In genomic region chr1:121390855-121391254, GRCm38 (mm10) we compare ENCODE assay signal across 25 mouse cellular contexts. TPM values are rescaled to one million over a fixed set of nuclear protein-coding genes. Genes with fewer than 3 reads are reported as not detected.
DNase-seq lines count a peak whose midpoint lies in the region; ATAC-seq and TF ChIP-seq lines count a peak whose summit lies in the region.
"Had no signal": no experiment of that assay in that cellular context is flagged by ENCODE, and none has a peak within 500 bp of the region (broad histone marks: within the 10 kb centered on the region; RNA-seq: fewer than 3 reads in every experiment).

No protein-coding gene starts in this region.

- DNase-seq in forebrain, embryonic 10.5 days (ENCODE audit: extremely low spot score, low spot score): no peak
- DNase-seq in liver, adult 2 months (ENCODE audit: extremely low read depth, low read depth, low spot score): peak; percentile 61
- no peak for DNase-seq in liver, postnatal 0 days
- no peak for DNase-seq in lung, postnatal 0 days (ENCODE audit: low spot score)
- DNase-seq: adrenal gland, postnatal 10 days; cerebellum, adult 2 months; cerebellum, postnatal 25 days; gastrocnemius, postnatal 10 days; kidney, postnatal 4 days; right cerebral cortex, postnatal 25 days; spleen, adult 18-20 months had no signal

- TF ChIP-seq CTCF in liver, adult 2 months (IDR thresholded peaks at IDR 0.05; ENCODE audit: low read depth, low read length): no peak
- no peak for TF ChIP-seq CTCF in liver, postnatal 0 days (IDR thresholded peaks at IDR 0.05; ENCODE audit: low read depth)
- TF ChIP-seq CTCF in lung, postnatal 0 days (IDR thresholded peaks at IDR 0.05): no peak

- no peak overlapping the region for H3K9ac ChIP-seq in forebrain, embryonic 13.5 days
- no peak overlapping the region for H3K9ac ChIP-seq in liver, adult 2 months (ENCODE audit: low read depth, low read length)
- no peak overlapping the region for H3K9ac ChIP-seq in liver, postnatal 0 days (replicated peaks)
- H3K9ac ChIP-seq in hindbrain, embryonic 15.5 days: no peak overlapping the region
- no peak overlapping the region for H3K9ac ChIP-seq in neural tube, embryonic 14.5 days (replicated peaks; ENCODE audit: low read depth, low read length)
- H3K9ac ChIP-seq in lung, postnatal 0 days (replicated peaks; ENCODE audit: low read depth): no peak overlapping the region
- H3K9ac ChIP-seq: embryonic facial prominence, embryonic 13.5 days; kidney, embryonic 15.5 days; liver, embryonic 14.5 days had no signal

- H3K27me3 ChIP-seq in forebrain, embryonic 13.5 days: no peaks in the 10 kb centered on the region
- no peaks in the 10 kb centered on the region for H3K27me3 ChIP-seq in forebrain, embryonic 10.5 days (ENCODE audit: poor library complexity, severe bottlenecking)
- H3K27me3 ChIP-seq in liver, adult 2 months (ENCODE audit: control insufficient read depth, insufficient read depth, low read length): no peaks in the 10 kb centered on the region
- no peaks in the 10 kb centered on the region for H3K27me3 ChIP-seq in liver, postnatal 0 days (ENCODE audit: insufficient read depth, low read length)
- no peaks in the 10 kb centered on the region for H3K27me3 ChIP-seq in hindbrain, embryonic 15.5 days
- H3K27me3 ChIP-seq in neural tube, embryonic 14.5 days (ENCODE audit: control insufficient read depth, insufficient read depth, low read length): no peaks in the 10 kb centered on the region
- H3K27me3 ChIP-seq in lung, postnatal 0 days (replicated peaks; ENCODE audit: insufficient read depth, low read length): no peaks in the 10 kb centered on the region
- H3K27me3 ChIP-seq: embryonic facial prominence, embryonic 13.5 days; kidney, embryonic 15.5 days had no signal

- 49% methylated on average over 8 of the region's 8 CpGs for WGBS in forebrain, embryonic 13.5 days
- 92% methylated on average over 8 of the region's 8 CpGs for WGBS in forebrain, embryonic 10.5 days
- WGBS in liver, adult 2 months: 56% methylated on average over 8 of the region's 8 CpGs
- 85% methylated on average over 8 of the region's 8 CpGs for WGBS in liver, postnatal 0 days (ENCODE audit: insufficient replicate concordance)
- 31% methylated on average over 8 of the region's 8 CpGs for WGBS in hindbrain, embryonic 15.5 days
- 38% methylated on average over 8 of the region's 8 CpGs for WGBS in neural tube, embryonic 14.5 days
- 67% methylated on average over 8 of the region's 8 CpGs for WGBS in lung, postnatal 0 days

- H3K79me2 ChIP-seq in liver, adult 2 months (ENCODE audit: control insufficient read depth, insufficient read depth, low read length): no peaks in the 10 kb centered on the region

- TF ChIP-seq POLR2A in liver, adult 2 months (IDR thresholded peaks at IDR 0.05; ENCODE audit: extremely low read depth, insufficient read depth, low read length): no peak

- H3K4me2 ChIP-seq in forebrain, embryonic 13.5 days: peak overlapping the region; percentile 22; the same call in 1 of the 2 replicates
- no peak overlapping the region for H3K4me2 ChIP-seq in liver, postnatal 0 days (ENCODE audit: low read depth, low read length)
- peak overlapping the region; percentile 46 for H3K4me2 ChIP-seq in hindbrain, embryonic 15.5 days
- H3K4me2 ChIP-seq in neural tube, embryonic 14.5 days (ENCODE audit: low read depth, low read length): peak overlapping the region; percentile 7; the same call in 1 of the 2 replicates
- no peak overlapping the region for H3K4me2 ChIP-seq in lung, postnatal 0 days (replicated peaks; ENCODE audit: low read depth, low read length)
- H3K4me2 ChIP-seq: embryonic facial prominence, embryonic 13.5 days; heart, embryonic 11.5 days; kidney, embryonic 15.5 days had no signal

- H3K36me3 ChIP-seq in forebrain, embryonic 13.5 days (ENCODE audit: poor library complexity, severe bottlenecking): no peaks in the 10 kb centered on the region
- H3K36me3 ChIP-seq in forebrain, embryonic 10.5 days (replicated peaks): no peaks in the 10 kb centered on the region
- H3K36me3 ChIP-seq in liver, adult 2 months (ENCODE audit: control insufficient read depth, insufficient read depth, low read length): no peaks in the 10 kb centered on the region
- H3K36me3 ChIP-seq in liver, postnatal 0 days (replicated peaks; ENCODE audit: insufficient read depth, low read length): no peaks in the 10 kb centered on the region
- H3K36me3 ChIP-seq in hindbrain, embryonic 15.5 days: no peaks in the 10 kb centered on the region
- H3K36me3 ChIP-seq in neural tube, embryonic 14.5 days (ENCODE audit: control insufficient read depth, insufficient read depth, low read length): no peaks in the 10 kb centered on the region
- no peaks in the 10 kb centered on the region for H3K36me3 ChIP-seq in lung, postnatal 0 days (ENCODE audit: insufficient read depth, low read length)
- H3K36me3 ChIP-seq: embryonic facial prominence, embryonic 13.5 days; kidney, embryonic 15.5 days had no signal

- H3K4me1 ChIP-seq in forebrain, embryonic 13.5 days: peaks cover 56% of the 10 kb centered on the region
- peaks cover 12% of the 10 kb centered on the region for H3K4me1 ChIP-seq in forebrain, embryonic 10.5 days
- no peaks in the 10 kb centered on the region; the same call in 1 of the 2 replicates for H3K4me1 ChIP-seq in liver, adult 2 months (ENCODE audit: control insufficient read depth, insufficient read depth, low read length)
- H3K4me1 ChIP-seq in liver, postnatal 0 days (ENCODE audit: insufficient read depth): no peaks in the 10 kb centered on the region
- H3K4me1 ChIP-seq in hindbrain, embryonic 15.5 days (replicated peaks): peaks cover 43% of the 10 kb centered on the region
- H3K4me1 ChIP-seq in neural tube, embryonic 14.5 days (ENCODE audit: control insufficient read depth, insufficient read depth, low read length): peaks cover 18% of the 10 kb centered on the region
- H3K4me1 ChIP-seq in lung, postnatal 0 days (ENCODE audit: insufficient read depth, low read depth, low read length): no peaks in the 10 kb centered on the region

- no peak overlapping the region for H3K4me3 ChIP-seq in forebrain, embryonic 13.5 days
- H3K4me3 ChIP-seq in forebrain, embryonic 10.5 days: no peak overlapping the region
- peak overlapping the region; percentile 60; the same call in 1 of the 2 replicates for H3K4me3 ChIP-seq in liver, adult 2 months (ENCODE audit: insufficient read depth, low read depth, low read length)
- H3K4me3 ChIP-seq in liver, postnatal 0 days (ENCODE audit: low read depth, low read length): no peak overlapping the region
- H3K4me3 ChIP-seq in hindbrain, embryonic 15.5 days: 0 out of 2 replicates have a peak overlapping the region, but pooled peaks have one; percentile 6
- H3K4me3 ChIP-seq in neural tube, embryonic 14.5 days (ENCODE audit: low read depth, low read length): no peak overlapping the region
- no peak overlapping the region for H3K4me3 ChIP-seq in lung, postnatal 0 days (ENCODE audit: low read depth, low read length)
- H3K4me3 ChIP-seq: embryonic facial prominence, embryonic 13.5 days; erythroblast, embryonic 14.5 days; kidney, embryonic 15.5 days; left cerebral cortex, adult 2 months; myocyte had no signal

- peak; percentile 22; the same call in 1 of the 2 replicates for ATAC-seq in forebrain, embryonic 13.5 days
- no peak for ATAC-seq in liver, postnatal 0 days
- ATAC-seq in hindbrain, embryonic 15.5 days (ENCODE audit: low FRiP score, low read depth): 0 out of 2 replicates have a peak, but pooled peaks have one; percentile 35
- ATAC-seq in neural tube, embryonic 14.5 days (ENCODE audit: low read depth): peak; percentile 9; the same call in 1 of the 2 replicates
- no peak for ATAC-seq in lung, postnatal 0 days
- ATAC-seq in inflammation-experienced regulatory T-cells, adult 6 months: no peak
- ATAC-seq: activated CD4-positive, CD25-positive, alpha-beta regulatory T cell, adult 4 months; intestine, postnatal 0 days had no signal

- no peak for TF ChIP-seq EP300 in liver, postnatal 0 days (IDR thresholded peaks at IDR 0.05; ENCODE audit: low read depth)
- no peak for TF ChIP-seq EP300 in lung, postnatal 0 days (IDR thresholded peaks at IDR 0.05)

- H3K27ac ChIP-seq in forebrain, embryonic 13.5 days: peak overlapping the region; percentile 19
- H3K27ac ChIP-seq in forebrain, embryonic 10.5 days: no peak overlapping the region
- H3K27ac ChIP-seq in liver, adult 2 months (replicated peaks; ENCODE audit: insufficient read depth, low read depth, low read length): no peak overlapping the region
- H3K27ac ChIP-seq in liver, postnatal 0 days (ENCODE audit: low read depth): no peak overlapping the region
- no peak overlapping the region; the same call in 1 of the 2 replicates for H3K27ac ChIP-seq in hindbrain, embryonic 15.5 days (replicated peaks)
- H3K27ac ChIP-seq in neural tube, embryonic 14.5 days (ENCODE audit: low read depth, low read length): no peak overlapping the region
- H3K27ac ChIP-seq in lung, postnatal 0 days (ENCODE audit: low read length): no peak overlapping the region
- H3K27ac ChIP-seq: embryonic facial prominence, embryonic 13.5 days; kidney, embryonic 15.5 days; left cerebral cortex, adult 2 months; liver, embryonic 14.5 days; macrophage had no signal

- no peaks in the 10 kb centered on the region for H3K9me3 ChIP-seq in forebrain, embryonic 13.5 days (replicated peaks)
- H3K9me3 ChIP-seq in forebrain, embryonic 10.5 days: no peaks in the 10 kb centered on the region
- 0 out of 2 replicates have a peak, but pooled peaks cover 2% of the 10 kb centered on the region for H3K9me3 ChIP-seq in liver, postnatal 0 days (ENCODE audit: low read length)
- H3K9me3 ChIP-seq in hindbrain, embryonic 15.5 days: no peaks in the 10 kb centered on the region
- no peaks in the 10 kb centered on the region for H3K9me3 ChIP-seq in neural tube, embryonic 14.5 days (ENCODE audit: control insufficient read depth, low read length)
- H3K9me3 ChIP-seq in lung, postnatal 0 days (ENCODE audit: low read length): no peaks in the 10 kb centered on the region
- H3K9me3 ChIP-seq: embryonic facial prominence, embryonic 13.5 days; kidney, embryonic 15.5 days had no signal

RNA-seq across cellular contexts. Expression of gene Ccdc93, which starts 40.0 kb away (rescaled TPM):
- polyA plus RNA-seq in forebrain, embryonic 13.5 days (2015; fragmentation: Nextera tagmentation; extraction: Ambion mirVana): 10.2 and 11.2 TPM in 2 replicates
- polyA plus RNA-seq in forebrain, embryonic 10.5 days (2016; fragmentation: Nextera tagmentation; extraction: Ambion mirVana): 12.1 and 12.9 TPM in 2 replicates
- total RNA-seq in liver, adult 2 months (2014; rRNA removed): 6.9 TPM in 2 replicates
- polyA plus RNA-seq in liver, adult 2 months (2012; rRNA removed): 3.6 and 4.5 TPM in 2 replicates
- polyA plus RNA-seq in liver, postnatal 0 days (2015; fragmentation: Nextera tagmentation; extraction: Ambion mirVana): 2.9 and 3.1 TPM in 2 replicates
- 11.4 and 13.2 TPM in 2 replicates for polyA plus RNA-seq in hindbrain, embryonic 15.5 days (2015; fragmentation: Nextera tagmentation; extraction: Ambion mirVana)
- polyA plus RNA-seq in neural tube, embryonic 14.5 days (2014; fragmentation: Nextera tagmentation; extraction: Ambion mirVana): 12.7 and 13.6 TPM in 2 replicates
- polyA plus RNA-seq in lung, postnatal 0 days (2015; fragmentation: Nextera tagmentation; extraction: Ambion mirVana): 3.4 and 4.7 TPM in 2 replicates
- polyA plus RNA-seq in inflammation-experienced regulatory T-cells, adult 6 months (2017; shearing (Covaris generic)): 10 to 100 TPM; 16.2 to 18.5 (median 16.3) TPM

RNA-seq across cellular contexts. Expression of gene Insig2, which starts 58.5 kb away (rescaled TPM):
- 33.9 and 46.5 TPM in 2 replicates for polyA plus RNA-seq in forebrain, embryonic 13.5 days (2015; fragmentation: Nextera tagmentation; extraction: Ambion mirVana)
- polyA plus RNA-seq in forebrain, embryonic 10.5 days (2016; fragmentation: Nextera tagmentation; extraction: Ambion mirVana): 19.0 and 20.9 TPM in 2 replicates
- total RNA-seq in liver, adult 2 months (2014; rRNA removed): 178 and 228 TPM in 2 replicates
- 166 and 243 TPM in 2 replicates for polyA plus RNA-seq in liver, adult 2 months (2012; rRNA removed)
- polyA plus RNA-seq in liver, postnatal 0 days (2015; fragmentation: Nextera tagmentation; extraction: Ambion mirVana): 42.5 and 47.7 TPM in 2 replicates
- polyA plus RNA-seq in hindbrain, embryonic 15.5 days (2015; fragmentation: Nextera tagmentation; extraction: Ambion mirVana): 38.5 and 47.3 TPM in 2 replicates
- polyA plus RNA-seq in neural tube, embryonic 14.5 days (2014; fragmentation: Nextera tagmentation; extraction: Ambion mirVana): 26.4 and 28.2 TPM in 2 replicates
- polyA plus RNA-seq in lung, postnatal 0 days (2015; fragmentation: Nextera tagmentation; extraction: Ambion mirVana): 60.0 and 69.6 TPM in 2 replicates
- polyA plus RNA-seq in inflammation-experienced regulatory T-cells, adult 6 months (2017; shearing (Covaris generic)): 10 to 100 TPM; 29.6 to 34.8 (median 30.4) TPM

Comparison
In these comparisons a context has a peak if more than half of its experiments do, and no peak if none do; other contexts are left out.
1. H3K4me3 ChIP-seq: peak in liver, adult 2 months (single experiment) and hindbrain, embryonic 15.5 days (single experiment); none in forebrain, embryonic 13.5 days (single experiment), forebrain, embryonic 10.5 days (single experiment), liver, postnatal 0 days (single experiment), neural tube, embryonic 14.5 days (single experiment) and lung, postnatal 0 days (single experiment).
2. ATAC-seq: peak in forebrain, embryonic 13.5 days (single experiment), hindbrain, embryonic 15.5 days (single experiment) and neural tube, embryonic 14.5 days (single experiment); none in liver, postnatal 0 days (single experiment), lung, postnatal 0 days (single experiment) and inflammation-experienced regulatory T-cells, adult 6 months (single experiment).
3. H3K4me2 ChIP-seq: peak in forebrain, embryonic 13.5 days (single experiment), hindbrain, embryonic 15.5 days (single experiment) and neural tube, embryonic 14.5 days (single experiment); none in liver, postnatal 0 days (single experiment) and lung, postnatal 0 days (single experiment).